Mouse (Mus musculus): ENCODE measurements at regions not wholly inside any gene's neighbourhood (a gene's known extent, or its start where the extent isn't known, plus 50 kb on each side); places are given as distances from the start of the nearest gene placed in this dataset.
A peak's percentile ranks its signal among the peaks of the same experiment; 100 is the strongest.

DNA sequence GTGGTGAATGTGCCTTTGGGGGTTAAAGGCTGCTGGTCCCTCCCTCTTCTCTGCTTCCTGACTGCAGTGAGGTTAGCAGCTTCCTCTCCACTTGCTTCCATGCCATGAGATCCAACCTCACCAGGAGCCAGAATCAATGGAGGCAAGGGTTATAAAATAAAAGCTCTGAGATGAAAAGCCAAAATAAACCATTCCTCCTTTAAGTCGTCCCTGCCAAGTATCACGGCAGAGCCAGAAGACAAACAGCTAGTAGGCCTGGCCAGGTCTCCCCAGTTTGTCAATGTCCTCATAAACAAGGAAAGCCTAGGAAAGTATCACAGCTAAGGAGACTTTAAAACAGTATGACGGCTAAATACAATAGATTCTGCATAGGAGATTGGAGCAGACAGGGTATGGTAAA lies 401.5 kb upstream of the Rgma start:
- Histone ChIP-seq H3K4me2 (replicated peaks) (no peak overlapping the region), H3K9ac (no peak overlapping the region), H3K9me3 (replicated peaks) (no peaks in the 10 kb centered on the region), H3K27ac (replicated peaks) (no peak overlapping the region), H3K4me1 (no peaks in the 10 kb centered on the region), H3K27me3 (no peaks in the 10 kb centered on the region), H3K36me3 (no peaks in the 10 kb centered on the region), H3K4me3 (replicated peaks) (no peak overlapping the region)
- ATAC-seq (ENCODE audit: insufficient number of reproducible peaks, low FRiP score, low TSS enrichment, low read depth): no peak
- WGBS: 83% methylated on average over 3 of the region's 3 CpGs

DNA sequence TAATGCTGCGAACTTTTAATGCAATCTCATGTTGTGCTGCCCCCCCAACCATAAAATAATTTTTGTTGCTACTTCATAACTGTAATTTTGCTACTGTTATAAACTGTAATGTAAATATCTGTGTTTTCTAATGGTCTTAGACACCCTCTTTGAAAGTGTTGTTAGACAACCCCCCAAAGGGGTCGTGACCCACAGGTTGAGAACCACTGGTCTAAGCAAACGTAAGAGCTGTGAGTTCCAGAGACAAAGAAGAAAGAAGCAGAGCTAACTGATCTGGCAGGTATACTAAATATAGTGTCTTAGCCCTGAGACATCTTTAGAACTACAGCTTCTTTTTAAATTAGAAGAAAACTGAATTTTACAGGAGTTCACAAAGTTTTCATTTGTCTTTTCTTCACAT lies 400.9 kb upstream of the Rgma start:
- no peaks in the 10 kb centered on the region for H3K27me3 ChIP-seq
- ATAC-seq (ENCODE audit: insufficient number of reproducible peaks, low FRiP score, low TSS enrichment, low read depth): no peak
- H3K4me2 ChIP-seq (replicated peaks): no peak overlapping the region
- WGBS: 87% methylated on average over 3 of the region's 3 CpGs
- no peak overlapping the region for H3K4me3 ChIP-seq (replicated peaks)
- H3K36me3 ChIP-seq: no peaks in the 10 kb centered on the region
- no peak overlapping the region for H3K27ac ChIP-seq (replicated peaks)
- H3K9ac ChIP-seq: no peak overlapping the region
- H3K4me1 ChIP-seq: no peaks in the 10 kb centered on the region
- H3K9me3 ChIP-seq (replicated peaks): no peaks in the 10 kb centered on the region

DNA sequence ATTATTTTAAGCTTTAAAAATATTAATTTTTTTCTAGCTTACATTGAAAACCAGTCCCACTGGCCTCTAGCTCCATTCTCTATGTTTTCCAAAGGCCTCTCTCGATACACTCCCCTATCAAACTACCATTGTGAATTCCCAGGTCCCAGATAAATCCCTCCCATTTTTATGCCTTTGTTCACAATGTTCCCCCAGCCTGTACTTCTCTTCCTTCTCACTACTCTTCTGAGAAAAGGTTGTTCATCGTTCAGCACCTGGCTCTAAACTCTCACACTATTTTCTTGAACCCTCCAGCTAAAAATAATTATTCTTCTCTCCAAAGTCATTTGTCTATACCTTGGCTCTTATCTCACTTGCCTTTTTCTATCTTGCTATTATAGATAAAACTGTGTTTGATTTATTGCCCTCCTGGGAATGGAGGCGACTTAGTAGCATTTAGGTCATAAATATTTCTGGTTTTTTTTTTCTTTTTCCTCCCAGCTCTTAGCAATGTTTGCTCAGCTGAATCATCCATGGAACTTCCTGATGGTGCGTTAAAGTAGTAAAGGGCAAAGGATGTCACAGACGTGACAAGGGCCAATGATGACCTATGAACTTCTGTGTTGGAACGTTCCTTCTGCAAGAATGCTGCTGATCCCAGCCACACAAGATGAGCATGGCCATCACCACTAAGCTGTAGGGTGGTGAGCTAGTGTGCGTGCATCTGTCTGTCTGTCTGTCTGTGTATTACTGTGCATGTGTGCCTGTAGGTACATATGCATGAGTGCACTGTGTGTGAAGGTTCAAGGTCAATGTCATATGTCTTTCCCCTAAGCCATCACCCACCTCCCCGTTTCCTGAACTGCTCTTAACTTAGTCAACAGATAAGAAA lies 384.5 kb upstream of the Rgma start:
- no peak for ATAC-seq (ENCODE audit: insufficient number of reproducible peaks, low FRiP score, low TSS enrichment, low read depth)
- no peak overlapping the region for H3K27ac ChIP-seq (replicated peaks)

DNA sequence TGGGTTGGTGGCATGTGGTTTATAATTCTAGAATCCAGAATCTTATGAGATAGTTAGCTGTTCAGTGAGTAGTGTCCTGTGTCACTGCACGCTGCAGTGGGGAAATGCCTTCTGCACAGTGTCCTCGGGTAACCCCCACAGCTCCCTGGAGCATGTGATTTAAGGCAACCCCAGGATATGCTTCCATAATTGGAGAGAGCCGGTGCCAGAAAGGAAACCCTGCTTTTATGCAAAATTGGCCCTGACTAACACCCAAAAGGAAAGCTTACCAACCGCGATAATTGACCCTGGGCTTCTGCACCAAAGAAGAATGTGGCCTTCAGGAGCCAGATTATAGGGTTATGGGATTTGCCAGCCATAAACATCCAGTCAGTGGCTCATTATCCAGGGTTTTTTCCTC lies 376.9 kb upstream of the Rgma start:
- H3K9me3 ChIP-seq (replicated peaks): no peaks in the 10 kb centered on the region
- no peak overlapping the region for H3K9ac ChIP-seq
- H3K4me1 ChIP-seq: 0 out of 2 replicates have a peak, but pooled peaks cover 5% of the 10 kb centered on the region
- ATAC-seq (ENCODE audit: insufficient number of reproducible peaks, low FRiP score, low TSS enrichment, low read depth): peak; percentile 67
- no peak overlapping the region for H3K4me2 ChIP-seq (replicated peaks)
- 31% methylated on average over 5 of the region's 5 CpGs for WGBS
- no peaks in the 10 kb centered on the region for H3K27me3 ChIP-seq
- no peak overlapping the region for H3K4me3 ChIP-seq (replicated peaks)
- no peak overlapping the region for H3K27ac ChIP-seq (replicated peaks)
- H3K36me3 ChIP-seq: no peaks in the 10 kb centered on the region

More for the DNA sequence above, 384.5 kb upstream of the Rgma start:
- Histone ChIP-seq H3K9me3 (replicated peaks) (no peaks in the 10 kb centered on the region), H3K27me3 (no peaks in the 10 kb centered on the region), H3K4me2 (replicated peaks) (no peak overlapping the region), H3K36me3 (no peaks in the 10 kb centered on the region), H3K9ac (no peak overlapping the region), H3K4me1 (no peaks in the 10 kb centered on the region), H3K4me3 (replicated peaks) (no peak overlapping the region)
- WGBS: 73% methylated on average over 8 of the region's 8 CpGs

DNA sequence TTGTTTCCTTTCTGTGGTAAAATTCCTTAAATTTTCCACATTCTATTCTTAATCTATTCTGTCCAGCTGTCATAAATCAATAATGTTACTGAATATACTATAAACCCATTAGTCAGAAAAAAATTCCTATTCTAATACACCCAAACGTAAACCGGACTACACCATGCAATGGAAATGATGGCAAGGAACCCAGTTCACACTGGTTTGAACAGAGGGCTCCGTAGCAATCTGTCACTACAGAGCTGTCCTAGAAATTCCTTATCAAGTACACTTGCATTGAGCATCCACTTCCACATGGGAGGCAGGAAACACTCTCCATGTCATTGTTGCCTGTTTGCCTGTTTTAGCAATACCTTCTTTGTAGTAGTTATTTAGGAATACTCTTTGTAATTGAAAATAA lies 356.2 kb upstream of the Rgma start:
- no peaks in the 10 kb centered on the region for H3K27me3 ChIP-seq
- H3K9ac ChIP-seq: no peak overlapping the region
- H3K4me2 ChIP-seq (replicated peaks): no peak overlapping the region
- no peak overlapping the region for H3K4me3 ChIP-seq (replicated peaks)
- H3K36me3 ChIP-seq: no peaks in the 10 kb centered on the region
- no peak for ATAC-seq (ENCODE audit: insufficient number of reproducible peaks, low FRiP score, low TSS enrichment, low read depth)
- WGBS: 55% methylated on average over 3 of the region's 3 CpGs
- no peaks in the 10 kb centered on the region for H3K9me3 ChIP-seq (replicated peaks)
- no peak overlapping the region for H3K27ac ChIP-seq (replicated peaks)
- H3K4me1 ChIP-seq: no peaks in the 10 kb centered on the region

DNA sequence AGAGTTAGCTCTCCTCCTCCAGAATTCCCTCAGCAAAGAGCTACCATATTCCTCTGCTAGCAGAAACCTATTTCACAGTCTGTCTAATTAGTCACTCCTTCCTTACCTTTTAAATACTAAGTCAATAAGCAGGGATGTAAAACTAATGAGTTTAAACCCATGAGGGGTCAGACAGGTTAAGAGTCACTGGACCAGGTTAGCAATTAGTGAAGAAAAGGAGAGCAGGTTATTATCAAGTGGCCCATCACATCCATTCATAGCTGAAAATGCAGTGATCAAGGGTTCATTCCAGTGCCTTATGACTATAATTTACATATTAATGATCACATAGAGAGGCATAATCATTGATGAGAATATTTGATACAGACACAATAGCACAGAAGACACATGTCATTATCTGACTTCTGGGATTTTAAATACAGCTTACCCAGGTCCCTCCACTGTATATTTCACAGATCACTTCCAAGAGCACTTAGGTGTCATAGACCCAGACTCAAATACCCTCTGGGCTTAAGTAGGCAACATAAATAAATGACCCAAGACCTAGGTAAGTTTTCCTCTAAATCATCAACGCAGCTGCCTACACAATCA lies 355.4 kb upstream of the Rgma start:
- Histone ChIP-seq H3K9ac (no peak overlapping the region), H3K27me3 (no peaks in the 10 kb centered on the region), H3K27ac (replicated peaks) (no peak overlapping the region), H3K4me2 (replicated peaks) (no peak overlapping the region), H3K9me3 (replicated peaks) (no peaks in the 10 kb centered on the region), H3K36me3 (no peaks in the 10 kb centered on the region), H3K4me1 (no peaks in the 10 kb centered on the region), H3K4me3 (replicated peaks) (no peak overlapping the region)
- 61% methylated on average over 1 of the region's 1 CpGs for WGBS
- no peak for ATAC-seq (ENCODE audit: insufficient number of reproducible peaks, low FRiP score, low TSS enrichment, low read depth)

DNA sequence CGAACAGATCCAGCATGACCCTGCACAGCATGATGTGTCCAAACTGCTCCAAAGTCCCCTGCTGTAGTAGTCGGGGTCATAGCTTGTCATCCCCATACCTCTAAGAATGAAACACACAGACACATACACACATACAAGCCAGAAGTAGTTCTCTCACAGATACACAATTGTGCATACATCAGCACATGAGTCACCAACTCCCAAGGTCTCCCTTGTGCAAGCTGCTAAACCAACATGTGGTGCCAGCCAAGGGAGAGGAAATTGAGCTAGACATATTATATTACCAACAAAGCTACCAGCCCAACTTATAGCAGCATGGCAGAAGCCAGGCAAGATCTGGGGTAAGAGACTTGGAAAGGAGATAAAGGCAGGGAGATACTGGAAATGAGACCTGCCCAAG lies 353.5 kb upstream of the Rgma start:
- no peak overlapping the region for H3K9ac ChIP-seq
- no peaks in the 10 kb centered on the region for H3K9me3 ChIP-seq (replicated peaks)
- H3K36me3 ChIP-seq: no peaks in the 10 kb centered on the region
- WGBS: 78% methylated on average over 2 of the region's 2 CpGs
- no peaks in the 10 kb centered on the region for H3K27me3 ChIP-seq
- H3K4me3 ChIP-seq (replicated peaks): no peak overlapping the region
- no peak overlapping the region for H3K4me2 ChIP-seq (replicated peaks)
- H3K27ac ChIP-seq (replicated peaks): no peak overlapping the region
- H3K4me1 ChIP-seq: no peaks in the 10 kb centered on the region
- ATAC-seq (ENCODE audit: insufficient number of reproducible peaks, low FRiP score, low TSS enrichment, low read depth): no peak

GRCm38 (mm10) chr7:73025640-73026039 lies 349.7 kb upstream of the Rgma start:
- Histone ChIP-seq H3K4me2 (replicated peaks) (no peak overlapping the region), H3K27me3 (no peaks in the 10 kb centered on the region), H3K36me3 (no peaks in the 10 kb centered on the region), H3K27ac (replicated peaks) (no peak overlapping the region), H3K9ac (no peak overlapping the region), H3K9me3 (replicated peaks) (no peaks in the 10 kb centered on the region), H3K4me3 (replicated peaks) (no peak overlapping the region), H3K4me1 (no peaks in the 10 kb centered on the region)
- 46% methylated on average over 5 of the region's 5 CpGs for WGBS
- ATAC-seq (ENCODE audit: insufficient number of reproducible peaks, low FRiP score, low TSS enrichment, low read depth): no peak

GRCm38 (mm10) chr7:73028952-73029351 lies 346.4 kb upstream of the Rgma start:
- no peaks in the 10 kb centered on the region for H3K9me3 ChIP-seq (replicated peaks)
- H3K9ac ChIP-seq: no peak overlapping the region
- H3K4me2 ChIP-seq (replicated peaks): no peak overlapping the region
- no peak overlapping the region for H3K27ac ChIP-seq (replicated peaks)
- no peak overlapping the region for H3K4me3 ChIP-seq (replicated peaks)
- ATAC-seq (ENCODE audit: insufficient number of reproducible peaks, low FRiP score, low TSS enrichment, low read depth): no peak
- 72% methylated on average over 6 of the region's 6 CpGs for WGBS
- H3K4me1 ChIP-seq: peaks cover 13% of the 10 kb centered on the region
- no peaks in the 10 kb centered on the region for H3K27me3 ChIP-seq
- no peaks in the 10 kb centered on the region for H3K36me3 ChIP-seq

GRCm38 (mm10) chr7:73031407-73031806 lies 343.9 kb upstream of the Rgma start:
- no peak overlapping the region for H3K27ac ChIP-seq (replicated peaks)
- no peaks in the 10 kb centered on the region for H3K36me3 ChIP-seq
- H3K4me2 ChIP-seq (replicated peaks): no peak overlapping the region
- 80% methylated on average over 5 of the region's 5 CpGs for WGBS
- H3K9me3 ChIP-seq (replicated peaks): no peaks in the 10 kb centered on the region
- H3K27me3 ChIP-seq: no peaks in the 10 kb centered on the region
- H3K4me1 ChIP-seq: peaks cover 13% of the 10 kb centered on the region
- no peak for ATAC-seq (ENCODE audit: insufficient number of reproducible peaks, low FRiP score, low TSS enrichment, low read depth)
- H3K4me3 ChIP-seq (replicated peaks): no peak overlapping the region
- H3K9ac ChIP-seq: no peak overlapping the region

DNA sequence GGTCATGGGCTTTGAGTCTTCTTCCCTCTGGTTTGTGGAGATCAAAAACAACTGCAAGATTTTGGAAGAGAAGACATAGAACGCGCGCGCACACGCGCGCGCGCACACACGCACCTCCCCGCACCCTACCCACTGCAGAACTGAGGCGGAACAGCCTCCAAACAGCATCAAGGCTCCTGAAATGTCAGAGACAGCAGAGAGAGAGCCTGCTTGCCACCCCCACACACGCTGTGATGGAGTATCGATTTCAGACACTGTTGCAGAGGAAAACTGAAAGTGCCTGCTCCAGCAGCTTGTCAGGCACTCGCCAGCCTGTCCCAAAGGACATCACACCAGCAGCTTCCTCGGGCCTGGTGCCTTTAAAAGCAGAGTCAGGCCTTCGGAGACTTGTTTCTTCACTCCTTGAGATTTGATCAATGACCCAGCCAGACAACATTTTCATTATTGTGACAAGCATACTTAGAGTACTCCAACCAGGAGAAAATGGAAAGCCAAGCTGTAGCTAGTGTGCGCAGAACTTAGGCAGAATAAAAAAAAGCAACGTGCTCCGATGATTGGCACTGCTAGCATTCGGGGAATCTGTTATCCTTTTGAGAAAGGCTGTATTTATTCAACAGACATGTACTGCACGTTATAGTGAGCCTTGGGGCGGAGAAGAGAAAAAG lies 342.9 kb upstream of the Rgma start:
- no peak for ATAC-seq (ENCODE audit: insufficient number of reproducible peaks, low FRiP score, low TSS enrichment, low read depth)
- Histone ChIP-seq H3K36me3 (no peaks in the 10 kb centered on the region), H3K27ac (replicated peaks) (peak overlapping the region; percentile 28; the same call in 1 of the 2 replicates), H3K4me1 (peaks cover 22% of the 10 kb centered on the region), H3K4me2 (replicated peaks) (peak overlapping the region; percentile 33), H3K9me3 (replicated peaks) (no peaks in the 10 kb centered on the region), H3K27me3 (no peaks in the 10 kb centered on the region), H3K9ac (no peak overlapping the region), H3K4me3 (replicated peaks) (0 out of 2 replicates have a peak overlapping the region, but pooled peaks have one; percentile 8)
- WGBS: 49% methylated on average over 23 of the region's 23 CpGs

Measured in embryonic facial prominence, embryonic 15.5 days (tissue).